Mouse (Mus musculus) ES-E14 (cell line): ENCODE measurements around the gene Axin2. TPM values are rescaled to one million over a fixed set of nuclear protein-coding genes. Genes with fewer than 3 reads are reported as not detected.

Source experiments
- DNase-seq: peaks from one replicate; pipeline ENCODE4 v3.0.0-alpha.2; 2013; ENCODE audit warnings: low read depth, low spot score
- H3K27ac ChIP-seq: 2 replicates; pipeline ENCODE4 v1.5.1; 2012; ENCODE audit warnings: low read depth, mild to moderate bottlenecking, low read length, moderate library complexity, mixed read lengths; ENCODE audit not compliant: poor library complexity, insufficient read depth, severe bottlenecking
- H3K36me3 ChIP-seq: 2 replicates; pipeline ENCODE4 v1.6.1; 2012; ENCODE audit warnings: mild to moderate bottlenecking, low read length, moderate library complexity, mixed read lengths; ENCODE audit not compliant: control insufficient read depth, poor library complexity, insufficient read depth, severe bottlenecking
- H3K4me1 ChIP-seq, 2 experiments: fragments of 150-350 bp in 1 of 2; sonication (generic) in 1 of 2; 2 replicates each; pipeline ENCODE4 v1.6.1; 2012; ENCODE audit warnings: low read length in 2 of 2, mild to moderate bottlenecking in 1 of 2, mixed read lengths in 1 of 2; ENCODE audit not compliant: control insufficient read depth in 2 of 2, insufficient read depth in 2 of 2, poor library complexity in 1 of 2
- H3K4me3 ChIP-seq, 2 experiments: fragments of 150-350 bp in 1 of 2; sonication (generic) in 1 of 2; 2 replicates each; pipeline ENCODE4 v1.5.1; 2012; ENCODE audit warnings: low read length in 2 of 2, low read depth in 1 of 2, mild to moderate bottlenecking in 1 of 2, mixed read lengths in 1 of 2; ENCODE audit not compliant: insufficient read depth in 1 of 2, poor library complexity in 1 of 2, severe bottlenecking in 1 of 2
- H3K9ac ChIP-seq: 2 replicates; pipeline ENCODE4 v1.6.1; 2012; ENCODE audit warnings: low read depth, mild to moderate bottlenecking, low read length, mixed read lengths; ENCODE audit not compliant: poor library complexity, insufficient read depth, severe bottlenecking
- H3K9me3 ChIP-seq: fragments of 150-350 bp; sonication (generic); 2 replicates; pipeline ENCODE4 v1.6.1; 2012; ENCODE audit warnings: low read depth, mild to moderate bottlenecking, low read length; ENCODE audit not compliant: control insufficient read depth, insufficient read depth
- CHD2 ChIP-seq: IDR thresholded peaks from 2 replicates; pipeline ENCODE4 v1.6.1; 2014; ENCODE audit warnings: mild to moderate bottlenecking, low read depth, low read length, inconsistent platforms
- HCFC1 ChIP-seq: IDR thresholded peaks from 2 replicates; pipeline ENCODE4 v1.6.1; 2012; ENCODE audit warnings: low read length, inconsistent platforms, borderline replicate concordance; ENCODE audit not compliant: insufficient read depth
- MAFK ChIP-seq: IDR thresholded peaks from 2 replicates; pipeline ENCODE4 v1.6.1; 2014; ENCODE audit warnings: mild to moderate bottlenecking, low read depth, low read length, inconsistent platforms; ENCODE audit not compliant: insufficient read depth
- ZC3H11A ChIP-seq: IDR thresholded peaks from 2 replicates; pipeline ENCODE4 v1.6.1; 2012; ENCODE audit warnings: low read depth, mild to moderate bottlenecking, inconsistent platforms, low read length, borderline replicate concordance
- ZNF384 ChIP-seq: IDR thresholded peaks from 2 replicates; pipeline ENCODE4 v1.6.1; 2012; ENCODE audit warnings: low read depth, low read length, inconsistent platforms
- in situ Hi-C, 2 experiments: fragments of 600-800 bp; cut with MboI; formaldehyde crosslinking; loops; one replicate each; pipeline ENCODE4 v1.15.1; 2025; ENCODE audit warnings: low sequenced_read_pairs in 2 of 2, inconsistent platforms in 1 of 2; ENCODE audit not compliant: unreplicated experiment in 2 of 2
- total RNA-seq: library from RNA; depleted of rRNA; stranded (reverse); fragments of 300-350 nt; gene quantifications from 2 replicates; pipeline ENCODE4 v1.2.3, GENCODE M21; 2012

The Axin2 gene
- total RNA-seq, 1 experiment = 12.3 TPM

DNA sequence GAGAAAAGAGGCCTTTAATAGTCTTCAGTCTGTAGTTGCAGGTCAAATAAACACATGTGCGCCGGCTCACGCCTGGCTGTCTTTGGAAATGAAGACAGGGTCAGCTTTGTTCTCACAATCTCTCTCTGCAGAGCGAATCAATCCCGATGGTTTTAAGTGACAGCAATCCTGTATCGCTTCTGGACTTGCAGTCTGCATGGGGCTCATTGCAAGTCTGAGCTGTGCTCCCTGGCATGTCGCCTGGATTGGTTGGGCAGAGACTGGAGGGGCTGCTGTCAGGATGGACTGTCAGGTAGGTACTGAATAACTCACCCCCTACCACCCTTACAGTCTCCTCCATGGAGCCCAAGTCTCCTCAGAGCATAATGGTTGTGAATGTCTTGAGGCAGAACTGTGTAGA lies 65.7 kb downstream of the Axin2 start:
- TF ChIP-seq MAFK = no peak
- TF ChIP-seq HCFC1 = no peak
- TF ChIP-seq ZC3H11A = no peak
- TF ChIP-seq ZNF384 = no peak
- TF ChIP-seq CHD2 = no peak
- Histone ChIP-seq H3K4me3 (no peak overlapping the region), H3K36me3 (no peaks in the 10 kb centered on the region), H3K4me1 (no peaks in the 10 kb centered on the region), H3K27ac (no peak overlapping the region), H3K9me3 (no peaks in the 10 kb centered on the region), H3K9ac (no peak overlapping the region)
- DNase-seq = no peak
- in situ Hi-C loops = no loop called here

GRCm38 (mm10) chr11:108987226-108987625 lies 67.1 kb downstream of the Axin2 start:
- Histone ChIP-seq H3K4me3 (no peak overlapping the region), H3K4me1 (no peaks in the 10 kb centered on the region), H3K9me3 (no peaks in the 10 kb centered on the region), H3K36me3 (no peaks in the 10 kb centered on the region), H3K27ac (no peak overlapping the region), H3K9ac (no peak overlapping the region)
- DNase-seq = no peak
- in situ Hi-C loops = no loop called here
- no peak for TF ChIP-seq ZC3H11A
- no peak for TF ChIP-seq HCFC1
- no peak for TF ChIP-seq CHD2
- TF ChIP-seq ZNF384 = no peak
- TF ChIP-seq MAFK = no peak

- no peaks in the 10 kb centered on the region for H3K36me3 ChIP-seq
- in situ Hi-C loops = no loop called here
- no peak overlapping the region for H3K4me3 ChIP-seq
- H3K9ac ChIP-seq = no peak overlapping the region
- H3K4me1 ChIP-seq = no peaks in the 10 kb centered on the region
- H3K27ac ChIP-seq = no peak overlapping the region
- DNase-seq = no peak
- no peak for TF ChIP-seq CHD2
- no peak for TF ChIP-seq ZC3H11A
- TF ChIP-seq MAFK = no peak
- no peak for TF ChIP-seq HCFC1
- TF ChIP-seq ZNF384 = no peak
- H3K9me3 ChIP-seq = no peaks in the 10 kb centered on the region
Measured at GRCm38 (mm10) chr11:108987705-108988104, 67.6 kb downstream of the Axin2 start.

GRCm38 (mm10) chr11:108988258-108988657 lies 68.1 kb downstream of the Axin2 start:
- TF ChIP-seq ZC3H11A (no peak), HCFC1 (no peak), MAFK (no peak), ZNF384 (no peak), CHD2 (no peak)
- H3K4me1 ChIP-seq = no peaks in the 10 kb centered on the region
- H3K9ac ChIP-seq = no peak overlapping the region
- H3K4me3 ChIP-seq = no peak overlapping the region
- DNase-seq = no peak
- in situ Hi-C loops = no loop called here
- no peaks in the 10 kb centered on the region for H3K9me3 ChIP-seq
- no peak overlapping the region for H3K27ac ChIP-seq
- no peaks in the 10 kb centered on the region for H3K36me3 ChIP-seq

- TF ChIP-seq HCFC1 = no peak
- no peak for TF ChIP-seq CHD2
- no peak for TF ChIP-seq ZC3H11A
- TF ChIP-seq ZNF384 = no peak
- TF ChIP-seq MAFK = no peak
- Histone ChIP-seq H3K4me3 (no peak overlapping the region), H3K27ac (no peak overlapping the region), H3K9me3 (0 out of 2 replicates have a peak, but pooled peaks cover 1% of the 10 kb centered on the region), H3K9ac (no peak overlapping the region), H3K4me1 (no peaks in the 10 kb centered on the region), H3K36me3 (no peaks in the 10 kb centered on the region)
- in situ Hi-C loops = no loop called here
- DNase-seq = no peak
Measured at GRCm38 (mm10) chr11:108989940-108990339, 69.8 kb downstream of the Axin2 start.
